Mouse (Mus musculus): ENCODE results near the gene Abhd17a.

DNA sequence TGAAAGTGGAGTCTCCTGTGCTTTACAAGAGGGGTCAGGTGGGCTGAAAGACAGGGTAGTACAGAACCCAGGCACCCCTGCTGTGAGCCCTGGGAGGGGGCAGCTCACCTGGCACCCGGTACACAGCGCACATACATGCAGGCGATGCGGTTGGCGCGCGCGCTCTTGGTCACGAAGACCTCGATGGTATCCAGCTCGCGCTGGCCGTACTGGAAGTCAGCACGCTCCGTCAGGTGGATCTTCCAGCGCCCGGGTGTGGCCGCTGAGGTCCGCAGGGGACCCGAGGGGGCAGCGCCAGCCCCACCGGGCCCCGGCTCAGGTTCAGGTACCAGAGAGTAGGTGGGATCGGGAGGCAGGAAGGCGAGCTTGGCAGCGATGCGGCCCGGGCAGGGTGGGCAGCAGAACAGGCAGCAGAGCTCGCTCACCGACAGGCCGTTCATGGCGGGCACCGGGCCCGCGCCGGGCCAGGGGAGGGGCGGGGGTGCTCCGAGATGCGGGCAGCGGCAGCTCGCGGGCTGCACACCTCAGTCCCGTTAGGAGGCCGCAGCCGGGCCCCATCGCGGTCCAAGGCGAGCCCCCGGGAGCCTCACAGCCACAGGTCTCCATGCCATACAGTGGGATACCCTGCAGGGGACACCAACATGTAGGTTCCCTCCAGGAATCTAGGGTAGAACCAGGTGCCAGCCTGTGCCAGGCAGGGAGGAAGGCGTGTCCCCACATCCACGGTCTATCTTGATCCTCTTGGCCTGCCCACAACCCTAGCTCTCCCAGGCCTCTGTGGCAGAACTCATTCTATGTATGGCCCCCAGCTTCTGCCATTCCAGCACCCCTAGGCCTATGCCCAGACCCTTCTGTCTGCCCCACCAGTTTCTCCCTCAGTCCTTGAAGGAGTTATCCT is 3.5 kb downstream of the Abhd17a start:
- TF ChIP-seq POLR2A (IDR thresholded peaks at IDR 0.05; ENCODE audit: borderline replicate concordance, extremely low read depth, low read depth, low read length) (no peak), CTCF (IDR thresholded peaks at IDR 0.05; ENCODE audit: insufficient read depth, low read length) (no peak)

All from lung, adult 2 months (tissue).